Mouse (Mus musculus): Measurements from ENCODE around the gene AC109138.7.

Gene AC109138.7

GRCm38 (mm10) chr19:4257216-4257896 lies 43.2 kb downstream of the AC109138.7 start:
- DNase-seq, result peak; percentile 91

- DNase-seq, result no peak
Measured at GRCm38 (mm10) chr19:4257897-4258252, 43.7 kb downstream of the AC109138.7 start.

GRCm38 (mm10) chr19:4261038-4261698 lies 47.0 kb downstream of the AC109138.7 start:
- DNase-seq, result peak; percentile 58

- DNase-seq, result no peak
Measured at GRCm38 (mm10) chr19:4262756-4263155, 48.6 kb downstream of the AC109138.7 start.

GRCm38 (mm10) chr19:4263702-4264101 lies 49.5 kb downstream of the AC109138.7 start:
- no peak for DNase-seq

GRCm38 (mm10) chr19:4264171-4264780 lies 50.1 kb downstream of the AC109138.7 start:
- DNase-seq, result no peak

GRCm38 (mm10) chr19:4265956-4266355 lies 51.8 kb downstream of the AC109138.7 start:
- peak; percentile 45 for DNase-seq

- DNase-seq, result peak; percentile 66
Measured at GRCm38 (mm10) chr19:4268566-4269361, 54.6 kb downstream of the AC109138.7 start, which contains the start of gene Ssh3. Gene Ssh3, minus strand, starts transcription at chr19:4269180.

- no peak for DNase-seq
Measured at GRCm38 (mm10) chr19:4270187-4270586, 56.0 kb downstream of the AC109138.7 start.

- no peak for DNase-seq
Measured at GRCm38 (mm10) chr19:4270972-4271371, 56.8 kb downstream of the AC109138.7 start.

GRCm38 (mm10) chr19:4279487-4279886 lies 65.3 kb downstream of the AC109138.7 start:
- no peak for DNase-seq

GRCm38 (mm10) chr19:4280425-4280824 lies 66.3 kb downstream of the AC109138.7 start:
- no peak for DNase-seq

Data from thymus, postnatal 25 days (tissue).